Mouse (Mus musculus) thymus, adult 2 months (tissue): ENCODE measurements around the gene 3110082I17Rik.

Source experiments
- CTCF ChIP-seq: fragments of 200-500 bp; IDR thresholded peaks from 2 replicates; pipeline ENCODE4 v1.5.1; 2012; ENCODE audit warnings: mild to moderate bottlenecking, control low read depth, low read length, moderate library complexity, borderline replicate concordance; ENCODE audit not compliant: control insufficient read depth, poor library complexity, insufficient read depth; ENCODE audit errors: extremely low read depth
- POLR2A ChIP-seq: fragments of 200-500 bp; IDR thresholded peaks from 2 replicates; pipeline ENCODE4 v1.6.1; 2012; ENCODE audit warnings: mild to moderate bottlenecking, low read length, control low read depth, moderate library complexity; ENCODE audit not compliant: control insufficient read depth, poor library complexity, insufficient read depth; ENCODE audit errors: extremely low read depth

GRCm38 (mm10) chr5:139332590-139333272, 127.6 kb downstream of the 3110082I17Rik start:
- TF ChIP-seq POLR2A: no peak
- TF ChIP-seq CTCF: no peak
